Mouse (Mus musculus): ENCODE measurements around the gene Mepce. TPM values are rescaled to one million over a fixed set of nuclear protein-coding genes. Genes with fewer than 3 reads are reported as not detected.

The Mepce gene
- total and polyA plus RNA-seq, 3 experiments: 32.7 to 43.7 (median 37.3) TPM

- 0 out of 2 replicates have a peak, but pooled peaks have one; percentile 36 for TF ChIP-seq E2F4 (IDR thresholded peaks at IDR 0.05; ENCODE audit: insufficient replicate concordance, low read depth, low read length)
- TF ChIP-seq RAD21 (IDR thresholded peaks at IDR 0.05; ENCODE audit: low read depth, low read length): no peak; the same call in none of the 2 replicates
- TF ChIP-seq CHD1 (IDR thresholded peaks at IDR 0.05; ENCODE audit: low read depth, low read length): no peak
- peak; percentile 86 for TF ChIP-seq MAZ (IDR thresholded peaks at IDR 0.05; ENCODE audit: low read depth, low read length)
- no peak for TF ChIP-seq PAX5 (IDR thresholded peaks at IDR 0.05; ENCODE audit: low read length)
- TF ChIP-seq IRF4 (IDR thresholded peaks at IDR 0.05; ENCODE audit: low read depth, low read length): no peak
- no peak for TF ChIP-seq ELF1 (IDR thresholded peaks at IDR 0.05; ENCODE audit: low read depth, low read length)
- no peak for TF ChIP-seq KAT2A (IDR thresholded peaks at IDR 0.05; ENCODE audit: insufficient replicate concordance, low read length)
- TF ChIP-seq ZNF384 (IDR thresholded peaks at IDR 0.05; ENCODE audit: low read depth, low read length): no peak
- no peak for TF ChIP-seq UBTF (IDR thresholded peaks at IDR 0.05; ENCODE audit: low read depth, low read length)
- TF ChIP-seq EP300 (IDR thresholded peaks at IDR 0.05; ENCODE audit: low read length): no peak
- TF ChIP-seq POLR2A (IDR thresholded peaks at IDR 0.05; ENCODE audit: low read depth, low read length): peak; percentile 34; the same call in 1 of the 2 replicates
- peak; percentile 55 for TF ChIP-seq SMC3 (IDR thresholded peaks at IDR 0.05; ENCODE audit: low read depth, low read length)
- no peak for TF ChIP-seq NRF1 (IDR thresholded peaks at IDR 0.05; ENCODE audit: low read depth, low read length)
- TF ChIP-seq MAFK (IDR thresholded peaks at IDR 0.05; ENCODE audit: insufficient replicate concordance, low read length): no peak
These were observed 46.2 kb downstream of the Mepce start, which contains the start of gene Nyap1 (continued) for GRCm38 (mm10) chr5:137741023-137741931.

DNA sequence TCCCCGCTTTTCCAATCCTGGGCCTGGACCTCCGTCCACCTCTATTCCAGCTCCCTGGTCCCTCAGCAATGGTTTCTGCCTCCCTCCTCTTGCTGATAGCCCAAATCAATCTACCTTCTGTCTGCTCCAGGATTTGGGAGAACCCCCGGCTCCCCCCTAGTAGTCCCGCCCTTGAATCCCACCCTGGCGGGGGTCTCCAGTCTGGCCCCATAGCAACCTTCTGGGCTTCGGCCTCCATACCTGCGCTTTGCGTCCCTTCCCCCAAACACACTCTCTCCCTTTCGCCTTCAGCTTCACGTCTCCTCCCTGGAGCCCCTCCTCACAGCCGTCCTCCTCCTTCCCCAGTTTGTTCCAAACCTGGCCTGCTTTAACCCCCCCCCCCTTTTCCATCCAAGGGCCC lies 46.9 kb downstream of the Mepce start:
- Histone ChIP-seq H3K9ac (ENCODE audit: insufficient read depth, low read depth) (peak overlapping the region; percentile 4; the same call in 1 of the 2 replicates), H3K36me3 (replicated peaks in 1 of 2; ENCODE audit: control insufficient read depth in 1 of 2, insufficient read depth in 1 of 2, low read length in 1 of 2) (peaks cover 0 to 2% of the 10 kb centered on the region in 2 experiments), H3K4me2 (ENCODE audit: insufficient read depth, low read depth, poor library complexity, severe bottlenecking) (peak overlapping the region; percentile 39), H3K27me3 (replicated peaks) (peaks cover 10% of the 10 kb centered on the region), H3K79me2 (replicated peaks; ENCODE audit: control insufficient read depth, extremely low read depth, insufficient read depth, poor library complexity, severe bottlenecking) (no peaks in the 10 kb centered on the region), H3K4me3 (replicated peaks in 1 of 3; ENCODE audit: low read depth in 2 of 3, low read length in 2 of 3, poor library complexity in 1 of 3) (peak overlapping the region; percentile 32 to 57 (median 48)), H3K27ac (ENCODE audit: insufficient read depth, low read depth) (no peak overlapping the region), H3K4me1 (ENCODE audit: control insufficient read depth in 1 of 2, insufficient read depth in 2 of 2) (peaks cover 0 to 25% of the 10 kb centered on the region in 2 experiments; a peak in 2 of 4 replicates), H3K9me3 (replicated peaks; ENCODE audit: low read length) (no peaks in the 10 kb centered on the region)
- no peak for DNase-seq (ENCODE audit: extremely low read depth)
- dilution Hi-C loops (cut with MboI; ENCODE audit: extremely low pct_ligation_motif_present, extremely low pct_unique_long_range_greater_than_20kb, low sequenced_read_pairs) (no loop called here), in situ Hi-C loops (cut with MboI; ENCODE audit: low pct_ligation_motif_present, low pct_unique_long_range_greater_than_20kb, low sequenced_read_pairs) (no loop called here)
- TF ChIP-seq PAX5 (IDR thresholded peaks at IDR 0.05; ENCODE audit: low read length) (no peak), ETS1 (conservative IDR thresholded peaks at IDR 0.05; ENCODE audit: low read depth, low read length) (no peak), USF1 (IDR thresholded peaks at IDR 0.05; ENCODE audit: low read depth, low read length) (no peak), RAD21 (IDR thresholded peaks at IDR 0.05; ENCODE audit: low read depth, low read length) (no peak)

All from CH12.LX (cell line).